10 mouse cellular contexts compared by ENCODE assay signal in the genomic region with DNA sequence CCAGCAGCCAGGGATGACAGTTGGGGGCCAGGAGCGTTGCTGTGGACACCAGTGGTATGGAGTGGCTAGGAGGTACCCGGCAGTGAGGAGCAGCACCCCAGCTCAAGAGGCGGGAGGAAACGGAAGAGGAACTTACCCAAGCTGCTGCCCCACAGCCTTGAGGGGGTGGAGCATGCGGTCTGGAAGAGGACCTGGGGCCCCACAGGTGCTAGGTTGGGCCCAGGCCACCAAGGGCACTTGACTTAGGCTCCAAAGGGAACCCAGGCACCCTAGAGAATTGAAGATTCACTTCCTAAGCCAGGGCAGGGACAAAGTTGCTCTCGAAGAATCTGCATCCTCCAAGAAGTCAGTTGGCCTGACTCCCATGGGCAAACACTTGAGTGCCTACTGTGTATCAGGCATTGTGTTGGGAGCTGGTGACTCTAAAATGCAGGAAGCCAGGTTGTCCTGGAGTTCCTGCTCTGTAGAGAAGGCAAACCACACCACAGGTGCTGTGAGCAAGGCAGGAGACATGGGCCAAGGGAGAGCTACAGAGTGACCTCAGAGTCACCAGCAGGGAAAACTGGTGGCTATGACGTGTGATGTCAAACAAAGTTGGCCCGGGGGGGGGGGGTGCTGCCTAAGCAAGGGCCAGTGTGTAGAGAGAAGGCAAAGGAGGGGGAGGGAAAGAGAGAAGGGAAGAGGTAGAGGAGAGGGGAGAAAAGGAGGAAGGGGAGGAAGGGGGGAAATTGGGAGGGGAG. TPM values are rescaled to one million over a fixed set of nuclear protein-coding genes. Genes with fewer than 3 reads are reported as not detected.
DNase-seq lines count a peak whose midpoint lies in the region; ATAC-seq and TF ChIP-seq lines count a peak whose summit lies in the region.
"Had no signal": no experiment of that assay in that cellular context is flagged by ENCODE, and none has a peak within 500 bp of the region (broad histone marks: within the 10 kb centered on the region; RNA-seq: fewer than 3 reads in every experiment).

Gene Rac2 (minus strand): TSS at position 126 of the 740 bp plus-strand sequence.

- peak; percentile 85 for ATAC-seq in granulocyte monocyte progenitor cell, adult 5-6 weeks (replicated peaks; ENCODE audit: poor library complexity, severe bottlenecking)
- no peak for ATAC-seq in lung, embryonic 14.5 days (ENCODE audit: insufficient read depth)

- peak within 1 kb of the TSS; percentile 38 for H3K4me3 ChIP-seq in gastrocnemius, adult 2 months
- H3K4me3 ChIP-seq in lung, embryonic 14.5 days (ENCODE audit: low read depth, low read length): peak within 1 kb of the TSS; percentile 6; the same call in 1 of the 2 replicates
- H3K4me3 ChIP-seq: neural tube, embryonic 15.5 days had no signal

- H3K4me1 ChIP-seq in lung, embryonic 14.5 days (ENCODE audit: insufficient read depth): no peaks in the 10 kb centered on the region
- H3K4me1 ChIP-seq: neural tube, embryonic 15.5 days had no signal

- WGBS in lung, embryonic 14.5 days: 61% methylated on average over 8 of the region's 8 CpGs

- no peak within 1 kb of the TSS for H3K4me2 ChIP-seq in lung, embryonic 14.5 days
- H3K4me2 ChIP-seq: neural tube, embryonic 15.5 days had no signal

- no peak within 1 kb of the TSS; the same call in 1 of the 2 replicates for H3K27ac ChIP-seq in gastrocnemius, adult 2 months
- H3K27ac ChIP-seq in lung, embryonic 14.5 days (ENCODE audit: low read depth): peak within 1 kb of the TSS; percentile 30; the same call in 1 of the 2 replicates
- H3K27ac ChIP-seq: neural tube, embryonic 15.5 days had no signal

- TF ChIP-seq CTCF in gastrocnemius, adult 2 months (IDR thresholded peaks at IDR 0.05): no peak
- TF ChIP-seq CTCF in lung, embryonic 14.5 days (IDR thresholded peaks at IDR 0.05; ENCODE audit: low read depth): no peak

- H3K36me3 ChIP-seq in lung, embryonic 14.5 days (ENCODE audit: insufficient read depth): no peaks in the 10 kb centered on the region
- peaks cover 24% of the 10 kb centered on the region for H3K36me3 ChIP-seq in splenic B cell, adult 2 months (ENCODE audit: control insufficient read depth, insufficient read depth, low read length, poor library complexity, severe bottlenecking)
- H3K36me3 ChIP-seq: neural tube, embryonic 15.5 days had no signal

- intact Hi-C loops in gastrocnemius, adult 2 months (cut with DNase I): no loop called here

- no peak for DNase-seq in gastrocnemius, adult 2 months
- DNase-seq in gastrocnemius, postnatal 4 days (ENCODE audit: low spot score in 2 of 2): no peak
- peak; percentile 7 for DNase-seq in lung, embryonic 14.5 days
- DNase-seq in splenic B cell, adult 2 months (ENCODE audit: low read depth, low spot score): peak; percentile 89
- no peak for DNase-seq in neural tube, embryonic 10.5 days (ENCODE audit: extremely low spot score, low spot score)
- DNase-seq in c-Kit-positive CD71-positive TER-119-positive erythroid progenitor cells, embryonic 14.5 days (ENCODE audit: low spot score): no peak
- no peak for DNase-seq in right cerebral cortex, postnatal 14 days

- H3K27me3 ChIP-seq in lung, embryonic 14.5 days (ENCODE audit: insufficient read depth, low read length): no peaks in the 10 kb centered on the region
- H3K27me3 ChIP-seq in splenic B cell, adult 2 months (ENCODE audit: control insufficient read depth, insufficient read depth, low read length, poor library complexity, severe bottlenecking): no peaks in the 10 kb centered on the region
- H3K27me3 ChIP-seq: neural tube, embryonic 15.5 days had no signal

- H3K9ac ChIP-seq in lung, embryonic 14.5 days: no peak within 1 kb of the TSS; the same call in 1 of the 2 replicates
- H3K9ac ChIP-seq: neural tube, embryonic 15.5 days had no signal

- H3K9me3 ChIP-seq in lung, embryonic 14.5 days (ENCODE audit: low read depth, low read length): no peaks in the 10 kb centered on the region
- H3K9me3 ChIP-seq: neural tube, embryonic 15.5 days had no signal

RNA-seq across cellular contexts. Expression of gene Rac2, which starts in this region (rescaled TPM):
- 1 to 10 TPM; 1.4 to 1.7 TPM for total RNA-seq in gastrocnemius, adult 2 months (2021)
- 10 to 100 TPM in 1 of 2 experiments, 1 to 10 TPM in 1; 4.6 to 10.2 TPM for total RNA-seq in gastrocnemius, postnatal 4 days (2021)
- total RNA-seq in granulocyte monocyte progenitor cell, adult 5-6 weeks (2014; fragmentation: Nextera tagmentation): 325 and 431 TPM in 2 replicates
- 94.7 and 105 TPM in 2 replicates for total RNA-seq in granulocyte monocyte progenitor cell, adult 5-6 weeks (2017)
- polyA plus RNA-seq in lung, embryonic 14.5 days (2014; fragmentation: Nextera tagmentation; extraction: Ambion mirVana): 12.2 and 16.2 TPM in 2 replicates
- polyA plus RNA-seq: C2C12 had no signal

Comparison
In these comparisons a context has a peak if more than half of its experiments do, and no peak if none do; other contexts are left out.
1. RNA of gene Rac2 (total RNA-seq): 94.7 to 431 TPM in granulocyte monocyte progenitor cell, adult 5-6 weeks; 4.6 to 10.2 TPM in gastrocnemius, postnatal 4 days and 1.4 to 1.7 TPM in gastrocnemius, adult 2 months; every median in the first group is over 4 times any median in the second.
2. DNase-seq: peak in lung, embryonic 14.5 days (single experiment) and splenic B cell, adult 2 months (single experiment); none in gastrocnemius, adult 2 months (single experiment), gastrocnemius, postnatal 4 days (0 of 2), neural tube, embryonic 10.5 days (single experiment), c-Kit-positive CD71-positive TER-119-positive erythroid progenitor cells, embryonic 14.5 days (single experiment) and right cerebral cortex, postnatal 14 days (single experiment).